Mouse (Mus musculus): ENCODE data around the gene Tldc2. TPM values are rescaled to one million over a fixed set of nuclear protein-coding genes. Genes with fewer than 3 reads are reported as not detected.

Gene Tldc2
- polyA plus RNA-seq, 1 experiment from 2014 or later: not detected

DNA sequence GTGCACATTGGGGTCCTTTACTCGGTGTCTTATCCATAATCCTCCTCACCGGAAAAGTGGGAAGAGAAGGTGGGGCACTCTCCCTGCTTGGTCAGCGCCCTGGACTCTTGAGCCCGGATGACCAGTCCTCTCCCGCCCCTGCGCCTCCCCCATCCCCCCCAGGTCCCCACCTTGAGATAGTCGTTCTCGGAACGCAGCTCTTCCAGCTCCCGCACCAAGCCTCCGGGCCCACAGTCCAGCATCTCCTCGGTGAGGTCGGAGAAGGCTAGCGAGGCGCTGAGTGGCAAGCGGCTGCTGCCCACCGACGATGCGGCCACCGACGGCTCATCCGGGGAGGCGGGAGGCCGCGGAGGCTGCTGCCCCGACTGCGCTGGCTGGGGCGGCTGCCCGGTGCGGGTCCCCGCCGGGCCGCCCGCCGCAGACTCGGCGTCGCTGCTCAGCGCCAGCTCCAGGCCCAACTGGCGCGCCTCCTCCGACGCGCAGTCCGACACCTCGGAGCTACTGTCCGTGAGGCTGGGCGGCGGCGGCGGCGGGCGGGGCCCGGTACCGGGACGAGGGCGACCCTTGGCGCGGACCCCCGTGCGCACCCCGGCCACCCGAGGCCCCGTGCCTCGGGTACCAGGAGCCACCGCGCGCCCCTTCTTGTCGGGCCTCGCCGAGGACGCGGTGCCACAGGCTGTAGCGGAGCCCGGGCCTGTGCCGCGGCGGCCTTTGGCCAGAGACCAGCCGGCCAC lies 8.6 kb upstream of the Tldc2 start:
- WGBS: 0% methylated on average over 34 of the region's 79 CpGs
- H3K9me3 ChIP-seq (ENCODE audit: control insufficient read depth, low read length): no peaks in the 10 kb centered on the region
- ATAC-seq: no peak; the same call in 1 of the 2 replicates
- H3K4me1 ChIP-seq (ENCODE audit: control insufficient read depth, insufficient read depth, low read depth, low read length): peaks cover 41% of the 10 kb centered on the region
- no peaks in the 10 kb centered on the region for H3K27me3 ChIP-seq (replicated peaks; ENCODE audit: control insufficient read depth, insufficient read depth, low read length)
- H3K4me3 ChIP-seq (ENCODE audit: low read length): peak overlapping the region; percentile 82
- no peaks in the 10 kb centered on the region for H3K36me3 ChIP-seq (ENCODE audit: control insufficient read depth, insufficient read depth, low read length)
- peak overlapping the region; percentile 88 for H3K9ac ChIP-seq (ENCODE audit: low read depth, low read length)
- H3K4me2 ChIP-seq (ENCODE audit: low read length): peak overlapping the region; percentile 96
- peak overlapping the region; percentile 99 for H3K27ac ChIP-seq (ENCODE audit: low read depth, low read length)

DNA sequence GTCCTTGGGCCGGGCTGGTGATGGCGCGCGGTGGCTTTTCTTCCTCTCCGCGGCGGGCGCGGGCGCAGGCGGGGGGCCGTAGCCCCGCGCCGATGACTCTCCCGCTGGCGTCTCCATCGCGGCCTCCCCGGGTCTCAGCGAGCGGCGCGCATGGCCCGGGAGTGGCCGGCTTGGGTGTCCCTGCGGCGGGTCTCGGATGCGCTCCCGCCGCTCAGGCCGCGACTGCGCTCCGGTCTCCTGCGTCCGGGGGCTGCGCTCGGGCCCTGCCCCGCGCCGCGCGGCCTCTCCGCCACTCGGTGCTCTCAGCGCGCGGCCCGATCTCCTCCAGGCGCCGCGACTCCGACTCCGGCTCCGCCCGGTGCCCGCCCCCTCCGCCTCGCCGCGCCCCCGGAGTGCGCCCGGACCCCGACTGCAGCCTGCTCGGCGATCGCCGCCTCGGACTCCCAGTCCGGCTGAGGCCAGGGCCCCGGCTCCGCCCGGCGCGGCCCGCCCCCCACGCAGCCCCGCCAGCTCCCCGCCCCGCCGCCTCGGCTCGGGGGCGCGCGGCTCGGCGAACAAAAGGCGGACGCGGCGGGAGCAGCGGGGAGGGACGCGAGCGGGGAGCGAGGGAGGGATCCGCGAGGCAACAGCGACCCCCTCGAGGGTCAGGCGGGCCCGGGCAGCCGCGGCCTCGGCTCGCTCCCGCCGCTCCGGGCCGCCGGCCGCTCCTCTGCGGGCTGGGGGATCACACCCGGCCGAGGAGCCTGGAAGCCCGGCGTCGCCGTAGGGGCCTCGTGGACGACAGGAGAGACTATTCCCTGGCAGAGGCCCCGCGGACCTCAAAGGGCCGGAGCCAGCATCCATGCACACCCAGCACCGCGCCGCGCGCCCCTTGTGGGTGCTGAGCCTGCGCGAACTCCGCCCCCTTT lies 7.8 kb upstream of the Tldc2 start, which contains the start of gene Soga1:
TSS of gene Soga1 (minus strand) at position 462 of the 908 bp plus-strand sequence.
- Histone ChIP-seq H3K36me3 (ENCODE audit: control insufficient read depth, insufficient read depth, low read length) (no peaks in the 10 kb centered on the region), H3K9ac (ENCODE audit: low read depth, low read length) (peak within 1 kb of the TSS; percentile 88), H3K27ac (ENCODE audit: low read depth, low read length) (peak within 1 kb of the TSS; percentile 99), H3K4me3 (ENCODE audit: low read length) (peak within 1 kb of the TSS; percentile 82), H3K27me3 (replicated peaks; ENCODE audit: control insufficient read depth, insufficient read depth, low read length) (no peaks in the 10 kb centered on the region), H3K9me3 (ENCODE audit: control insufficient read depth, low read length) (no peaks in the 10 kb centered on the region), H3K4me2 (ENCODE audit: low read length) (peak within 1 kb of the TSS; percentile 96), H3K4me1 (ENCODE audit: control insufficient read depth, insufficient read depth, low read depth, low read length) (peaks cover 39% of the 10 kb centered on the region)
- peak; percentile 88 for ATAC-seq
- WGBS: 1% methylated on average over 83 of the region's 136 CpGs

DNA sequence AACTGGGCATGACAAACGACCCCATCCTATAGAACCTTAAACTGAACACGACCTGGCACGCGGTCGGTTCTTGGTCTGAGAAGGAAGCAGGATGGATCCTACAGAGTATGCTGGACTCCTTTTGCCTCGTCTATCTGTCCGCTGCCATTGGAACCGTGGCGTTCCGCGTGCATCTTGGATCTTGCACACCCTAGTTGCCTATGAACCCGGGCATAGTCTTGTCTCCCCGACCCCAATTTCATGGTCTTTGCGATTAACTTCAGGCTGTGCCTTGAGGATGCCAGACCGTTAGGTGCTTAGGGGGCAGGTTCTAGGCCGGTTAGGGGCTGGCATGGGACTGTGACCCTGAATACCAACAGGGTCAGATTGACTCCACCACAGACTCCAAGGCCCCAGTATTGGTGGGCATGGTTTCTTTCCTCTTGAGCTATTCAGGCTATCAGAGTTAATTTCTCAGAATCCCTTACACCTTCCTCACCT lies 7.1 kb upstream of the Tldc2 start:
- WGBS: 7% methylated on average over 16 of the region's 16 CpGs
- ATAC-seq: peak; percentile 0; the same call in 1 of the 2 replicates
- H3K36me3 ChIP-seq (ENCODE audit: control insufficient read depth, insufficient read depth, low read length): no peaks in the 10 kb centered on the region
- H3K4me2 ChIP-seq (ENCODE audit: low read length): peak overlapping the region; percentile 96
- peak overlapping the region; percentile 82 for H3K4me3 ChIP-seq (ENCODE audit: low read length)
- no peaks in the 10 kb centered on the region for H3K27me3 ChIP-seq (replicated peaks; ENCODE audit: control insufficient read depth, insufficient read depth, low read length)
- H3K9me3 ChIP-seq (ENCODE audit: control insufficient read depth, low read length): no peaks in the 10 kb centered on the region
- H3K9ac ChIP-seq (ENCODE audit: low read depth, low read length): peak overlapping the region; percentile 88
- peak overlapping the region; percentile 99 for H3K27ac ChIP-seq (ENCODE audit: low read depth, low read length)
- peaks cover 32% of the 10 kb centered on the region for H3K4me1 ChIP-seq (ENCODE audit: control insufficient read depth, insufficient read depth, low read depth, low read length)

DNA sequence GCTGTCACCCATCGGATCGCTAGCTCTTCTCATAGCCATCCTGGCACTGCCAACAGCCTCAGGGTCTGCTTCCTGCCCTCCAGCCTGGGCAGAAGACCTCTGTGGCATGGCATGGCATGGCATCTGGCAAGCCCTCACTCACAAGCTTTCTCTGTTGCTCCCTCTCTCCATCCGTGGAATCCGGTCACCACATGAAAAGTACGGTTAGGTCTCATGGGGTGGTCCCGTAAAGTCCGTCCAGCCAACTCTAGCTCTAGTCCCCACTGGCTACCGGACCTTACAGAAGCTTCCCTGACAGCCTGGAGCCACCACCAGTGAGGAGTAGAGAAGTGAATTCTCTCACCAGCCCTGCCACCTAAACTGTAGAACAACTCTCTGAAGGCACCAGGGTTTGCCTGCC lies 5.5 kb upstream of the Tldc2 start:
- H3K4me2 ChIP-seq (ENCODE audit: low read length): no peak overlapping the region
- no peaks in the 10 kb centered on the region for H3K9me3 ChIP-seq (ENCODE audit: control insufficient read depth, low read length)
- ATAC-seq: no peak
- no peak overlapping the region for H3K4me3 ChIP-seq (ENCODE audit: low read length)
- no peak overlapping the region for H3K9ac ChIP-seq (ENCODE audit: low read depth, low read length)
- H3K27ac ChIP-seq (ENCODE audit: low read depth, low read length): no peak overlapping the region
- WGBS: 94% methylated on average over 8 of the region's 8 CpGs
- H3K36me3 ChIP-seq (ENCODE audit: control insufficient read depth, insufficient read depth, low read length): no peaks in the 10 kb centered on the region
- H3K4me1 ChIP-seq (ENCODE audit: control insufficient read depth, insufficient read depth, low read depth, low read length): peaks cover 16% of the 10 kb centered on the region
- H3K27me3 ChIP-seq (replicated peaks; ENCODE audit: control insufficient read depth, insufficient read depth, low read length): no peaks in the 10 kb centered on the region

DNA sequence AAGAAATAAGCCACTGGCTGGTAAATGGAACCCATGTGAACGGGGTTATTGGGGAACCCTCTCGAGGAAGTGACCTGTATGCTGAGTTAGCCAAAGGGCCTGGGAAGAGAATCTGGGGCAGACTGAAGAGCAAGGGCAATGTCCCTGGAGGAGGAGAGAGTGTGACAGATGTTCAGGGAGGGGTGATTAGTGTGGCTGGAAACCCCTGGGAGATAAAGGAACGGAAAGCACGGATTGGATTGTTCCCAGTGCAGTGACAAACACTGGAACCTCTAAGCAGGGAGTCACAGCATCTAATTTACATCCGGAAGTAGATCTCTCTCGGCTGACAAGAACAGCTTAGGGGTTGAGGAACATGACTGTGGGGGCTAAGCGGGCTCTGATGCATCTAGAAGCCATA lies 4.9 kb upstream of the Tldc2 start:
- 27% methylated on average over 7 of the region's 7 CpGs for WGBS
- Histone ChIP-seq H3K4me1 (ENCODE audit: control insufficient read depth, insufficient read depth, low read depth, low read length) (peaks cover 10% of the 10 kb centered on the region), H3K36me3 (ENCODE audit: control insufficient read depth, insufficient read depth, low read length) (no peaks in the 10 kb centered on the region), H3K27me3 (replicated peaks; ENCODE audit: control insufficient read depth, insufficient read depth, low read length) (no peaks in the 10 kb centered on the region), H3K4me2 (ENCODE audit: low read length) (no peak overlapping the region), H3K9ac (ENCODE audit: low read depth, low read length) (no peak overlapping the region), H3K4me3 (ENCODE audit: low read length) (no peak overlapping the region), H3K27ac (ENCODE audit: low read depth, low read length) (no peak overlapping the region), H3K9me3 (ENCODE audit: control insufficient read depth, low read length) (no peaks in the 10 kb centered on the region)
- no peak for ATAC-seq

DNA sequence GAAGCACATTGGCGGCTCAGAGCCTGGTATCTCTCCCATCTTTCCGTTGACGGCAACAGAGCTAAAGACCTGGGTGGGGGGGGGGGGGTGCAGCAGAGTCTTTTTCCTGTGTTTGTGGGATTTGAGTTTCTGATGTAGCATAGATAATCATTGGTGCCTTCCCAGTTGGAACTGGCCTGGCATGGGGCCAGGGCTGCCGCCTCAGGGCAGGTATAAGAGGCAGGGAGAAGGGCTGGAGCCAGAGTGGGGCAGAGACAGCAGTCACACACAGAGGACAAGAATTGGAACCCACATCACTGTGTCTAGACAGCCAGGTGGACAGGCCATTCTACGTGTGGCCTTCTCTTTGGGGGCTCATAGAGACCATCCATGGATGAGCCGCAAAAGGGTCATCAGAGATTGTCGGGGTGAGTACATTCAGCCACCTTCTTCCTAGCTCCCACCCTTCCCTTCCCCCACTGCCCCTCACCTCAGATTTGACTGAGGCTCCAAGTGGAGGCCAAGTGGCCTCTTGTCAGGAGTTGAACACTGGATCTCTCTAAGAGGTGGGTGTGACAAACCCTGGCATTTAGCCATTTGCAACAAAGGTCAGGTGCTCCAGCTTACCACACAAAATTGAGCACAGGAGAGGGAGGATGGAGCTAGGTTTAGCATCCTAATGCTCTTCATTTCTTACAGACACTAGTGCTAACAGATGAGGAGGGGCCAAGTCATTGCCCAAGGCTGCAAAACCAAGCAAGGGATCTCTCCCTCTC lies 1.8 kb upstream of the Tldc2 start:
- Histone ChIP-seq H3K9ac (ENCODE audit: low read depth, low read length) (no peak overlapping the region), H3K4me3 (ENCODE audit: low read length) (no peak overlapping the region), H3K27ac (ENCODE audit: low read depth, low read length) (no peak overlapping the region), H3K36me3 (ENCODE audit: control insufficient read depth, insufficient read depth, low read length) (no peaks in the 10 kb centered on the region), H3K9me3 (ENCODE audit: control insufficient read depth, low read length) (no peaks in the 10 kb centered on the region), H3K27me3 (replicated peaks; ENCODE audit: control insufficient read depth, insufficient read depth, low read length) (no peaks in the 10 kb centered on the region), H3K4me2 (ENCODE audit: low read length) (no peak overlapping the region), H3K4me1 (ENCODE audit: control insufficient read depth, insufficient read depth, low read depth, low read length) (no peaks in the 10 kb centered on the region; the same call in 1 of the 2 replicates)
- ATAC-seq: no peak
- WGBS: 82% methylated on average over 7 of the region's 7 CpGs

DNA sequence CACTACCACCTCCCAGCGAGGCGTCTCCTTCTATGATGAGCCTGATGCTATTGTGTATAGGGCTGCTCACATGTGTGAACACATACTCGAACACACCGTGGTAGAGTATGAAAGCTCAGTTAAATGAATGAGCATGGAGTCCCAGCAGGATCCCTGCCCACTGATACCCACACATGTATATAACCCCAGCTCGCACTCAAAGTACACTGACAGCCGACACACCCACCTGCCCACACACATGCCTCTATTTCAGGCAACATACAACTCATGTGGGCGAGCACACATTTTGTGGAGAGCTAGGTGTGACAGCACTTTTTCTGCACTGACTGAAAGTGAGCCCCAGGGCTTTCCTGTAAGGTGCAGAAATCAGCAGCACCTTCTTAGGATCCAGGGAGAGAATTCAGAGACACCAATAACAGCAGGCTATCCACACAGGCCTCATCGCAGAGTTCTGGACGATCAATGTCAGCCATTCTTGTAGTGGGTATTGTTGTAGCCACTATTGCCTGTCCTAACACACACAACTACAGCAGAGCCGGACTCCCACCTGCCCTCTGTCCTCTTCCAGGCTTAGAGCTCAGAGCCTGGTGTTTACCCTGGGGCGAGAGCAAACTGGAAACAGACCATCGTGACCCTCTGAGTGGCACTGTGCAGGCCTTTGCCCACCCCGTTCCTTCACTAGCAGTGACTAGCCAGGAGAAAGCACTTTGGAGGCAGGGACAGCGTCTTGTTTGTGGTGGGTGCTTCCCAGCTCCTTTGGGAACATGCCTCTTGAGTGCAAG lies 872 bp downstream of the Tldc2 start:
- Histone ChIP-seq H3K27ac (ENCODE audit: low read depth, low read length) (no peak overlapping the region), H3K9me3 (ENCODE audit: control insufficient read depth, low read length) (no peaks in the 10 kb centered on the region), H3K4me3 (ENCODE audit: low read length) (no peak overlapping the region), H3K4me1 (ENCODE audit: control insufficient read depth, insufficient read depth, low read depth, low read length) (peaks cover 9% of the 10 kb centered on the region; the same call in 1 of the 2 replicates), H3K36me3 (ENCODE audit: control insufficient read depth, insufficient read depth, low read length) (no peaks in the 10 kb centered on the region), H3K27me3 (replicated peaks; ENCODE audit: control insufficient read depth, insufficient read depth, low read length) (no peaks in the 10 kb centered on the region), H3K9ac (ENCODE audit: low read depth, low read length) (no peak overlapping the region), H3K4me2 (ENCODE audit: low read length) (no peak overlapping the region)
- WGBS: 79% methylated on average over 14 of the region's 14 CpGs
- ATAC-seq: no peak

DNA sequence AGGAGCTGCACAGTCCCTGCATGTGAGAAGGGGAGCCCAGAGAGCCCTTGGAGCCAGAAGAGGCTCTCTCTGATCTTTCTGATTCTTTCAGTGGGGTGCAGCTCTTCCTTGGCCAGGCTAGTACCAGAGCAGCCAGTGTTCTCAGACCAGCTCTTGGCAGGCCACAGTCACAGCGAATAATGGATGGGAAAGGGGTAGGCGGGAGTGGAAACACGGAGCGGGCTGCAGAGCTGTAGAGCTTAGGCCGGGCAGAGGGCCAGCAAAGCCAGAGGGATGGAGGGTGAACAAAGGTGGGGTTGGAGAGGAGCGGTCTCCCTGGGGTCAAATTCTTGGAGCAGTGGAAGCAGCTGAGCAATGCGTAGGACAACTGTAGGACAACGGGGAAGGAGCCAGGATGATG lies 5.2 kb downstream of the Tldc2 start:
- Histone ChIP-seq H3K4me1 (ENCODE audit: control insufficient read depth, insufficient read depth, low read depth, low read length) (peaks cover 9% of the 10 kb centered on the region; the same call in 1 of the 2 replicates), H3K27ac (ENCODE audit: low read depth, low read length) (peak overlapping the region; percentile 16; the same call in 1 of the 2 replicates), H3K27me3 (replicated peaks; ENCODE audit: control insufficient read depth, insufficient read depth, low read length) (no peaks in the 10 kb centered on the region), H3K36me3 (ENCODE audit: control insufficient read depth, insufficient read depth, low read length) (no peaks in the 10 kb centered on the region), H3K4me3 (ENCODE audit: low read length) (no peak overlapping the region), H3K9ac (ENCODE audit: low read depth, low read length) (0 out of 2 replicates have a peak overlapping the region, but pooled peaks have one; percentile 3), H3K4me2 (ENCODE audit: low read length) (no peak overlapping the region), H3K9me3 (ENCODE audit: control insufficient read depth, low read length) (no peaks in the 10 kb centered on the region)
- 31% methylated on average over 8 of the region's 8 CpGs for WGBS
- peak; percentile 89 for ATAC-seq
